In the genomic region with DNA sequence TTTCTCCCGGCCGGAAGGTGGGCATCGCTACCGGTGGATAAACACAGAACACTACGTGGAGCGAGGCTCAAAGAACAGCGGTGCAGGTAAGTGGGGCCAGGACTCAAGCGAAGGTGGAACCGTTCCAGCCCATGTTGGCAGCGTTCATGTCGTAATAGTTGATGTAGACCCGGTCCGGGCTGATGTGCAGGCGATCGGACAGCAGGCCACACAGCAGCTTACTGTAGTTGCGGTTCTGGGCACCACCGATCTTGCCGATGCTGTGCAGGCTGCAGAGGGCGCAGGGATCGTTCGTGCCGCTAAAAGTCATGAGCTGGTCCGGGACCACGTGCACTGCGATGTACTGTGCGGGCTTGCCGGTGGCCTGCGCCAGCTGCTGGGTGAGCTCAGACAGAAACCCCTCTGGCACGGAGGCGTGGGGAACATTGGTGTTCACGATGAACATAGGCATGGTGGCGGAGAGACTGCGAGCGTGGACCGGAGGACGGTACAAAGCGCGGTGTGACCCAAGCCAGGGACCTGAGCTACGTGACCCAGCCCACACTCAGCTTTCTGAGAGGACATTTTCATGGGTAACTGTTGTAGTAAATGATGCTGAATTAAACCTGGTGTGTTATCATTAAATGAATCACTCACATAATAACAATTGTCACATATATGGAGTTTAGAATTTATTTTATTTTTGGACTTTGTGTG, we compare ENCODE assay signal across 7 mouse cellular contexts. TPM values are rescaled to one million over a fixed set of nuclear protein-coding genes. Genes with fewer than 3 reads are reported as not detected.
DNase-seq lines count a peak whose midpoint lies in the region; ATAC-seq and TF ChIP-seq lines count a peak whose summit lies in the region.
"Not testable (repeated sequence)": the region's sequence is repeated elsewhere in the genome, so short reads cannot be mapped to it uniquely, and the experiment has no call there.
"Had no signal": no experiment of that assay in that cellular context is flagged by ENCODE, and none has a peak within 500 bp of the region (broad histone marks: within the 10 kb centered on the region; RNA-seq: fewer than 3 reads in every experiment).

No protein-coding gene starts in this region.

- DNase-seq in G1E (ENCODE audit: low spot score), result not testable (repeated sequence)
- DNase-seq in midbrain, embryonic 11.5 days (ENCODE audit: low spot score, missing footprints), result peak; percentile 35

- H3K36me3 ChIP-seq in E14TG2a.4 (ENCODE audit: insufficient read depth, low read length); G1E (replicated peaks); midbrain, embryonic 11.5 days (ENCODE audit: control insufficient read depth, insufficient read depth, low read length): not testable (repeated sequence)
- peaks cover 19% of the 10 kb centered on the region for H3K36me3 ChIP-seq in heart, embryonic 13.5 days

- peak overlapping the region; percentile 20 for H3K4me3 ChIP-seq in E14TG2a.4 (replicated peaks; ENCODE audit: low read length)
- H3K4me3 ChIP-seq in G1E (ENCODE audit: low read depth, low read length); heart, embryonic 13.5 days; midbrain, embryonic 11.5 days (ENCODE audit: low read depth, low read length): not testable (repeated sequence)

- H3K27ac ChIP-seq in heart, embryonic 13.5 days (replicated peaks); midbrain, embryonic 11.5 days (ENCODE audit: low read depth, low read length): not testable (repeated sequence)

- H3K9me3 ChIP-seq in E14TG2a.4 (ENCODE audit: low read length), result peaks cover 20% of the 10 kb centered on the region
- not testable (repeated sequence) for H3K9me3 ChIP-seq in G1E (replicated peaks); midbrain, embryonic 11.5 days (ENCODE audit: control insufficient read depth, low read length)
- peaks cover 11% of the 10 kb centered on the region; the same call in 1 of the 2 replicates for H3K9me3 ChIP-seq in heart, embryonic 13.5 days

- H3K27me3 ChIP-seq in E14TG2a.4 (ENCODE audit: insufficient read depth, low read length); G1E (ENCODE audit: insufficient read depth, low read length); heart, embryonic 13.5 days (replicated peaks); midbrain, embryonic 11.5 days (ENCODE audit: control insufficient read depth, insufficient read depth, low read length): not testable (repeated sequence)

- H3K9ac ChIP-seq in heart, embryonic 13.5 days; midbrain, embryonic 11.5 days (ENCODE audit: low read length): not testable (repeated sequence)

- not testable (repeated sequence) for H3K4me1 ChIP-seq in E14TG2a.4 (replicated peaks; ENCODE audit: low read depth, low read length); G1E (ENCODE audit: insufficient read depth, low read depth, low read length); heart, embryonic 13.5 days; midbrain, embryonic 11.5 days (ENCODE audit: control insufficient read depth, insufficient read depth, low read length)

- 0 out of 2 replicates have a peak, but pooled peaks have one; percentile 45 for ATAC-seq in G1E (ENCODE audit: extremely low read depth, insufficient number of reproducible peaks, low FRiP score, poor library complexity, severe bottlenecking)
- peak; percentile 82 for ATAC-seq in erythroid progenitor cell, adult 5-6 weeks (replicated peaks; ENCODE audit: low FRiP score, poor library complexity, severe bottlenecking)
- ATAC-seq in heart, embryonic 13.5 days (ENCODE audit: extremely low read depth, insufficient number of reproducible peaks, low FRiP score, low TSS enrichment); midbrain, embryonic 11.5 days (ENCODE audit: low FRiP score): not testable (repeated sequence)
- ATAC-seq in megakaryocyte, adult 5-6 weeks (ENCODE audit: poor library complexity, severe bottlenecking), result peak; percentile 72; the same call in 1 of the 2 replicates

- WGBS in heart, embryonic 13.5 days, result 43% methylated on average over 39 of the region's 39 CpGs
- 47% methylated on average over 32 of the region's 39 CpGs for WGBS in midbrain, embryonic 11.5 days

- H3K4me2 ChIP-seq in heart, embryonic 13.5 days, result 0 out of 2 replicates have a peak overlapping the region, but pooled peaks have one; percentile 18
- H3K4me2 ChIP-seq in midbrain, embryonic 11.5 days, result not testable (repeated sequence)

- not testable (repeated sequence) for TF ChIP-seq CTCF in E14TG2a.4 (conservative IDR thresholded peaks at IDR 0.05; ENCODE audit: low read length); G1E (IDR thresholded peaks at IDR 0.05; ENCODE audit: low read depth, low read length)

RNA-seq across cellular contexts. Expression of gene Zfp74, which starts 11.4 kb away (rescaled TPM):
- total RNA-seq in G1E (2014; fragmentation: Nextera tagmentation) (24.2 and 26.9 TPM in 2 replicates), G1E (2017) (5.6 and 7.8 TPM in 2 replicates)
- 9.8 and 13.7 TPM in 2 replicates for polyA plus RNA-seq in G1E (2012)
- total RNA-seq in erythroid progenitor cell, adult 5-6 weeks (2015; ENCODE audit: low replicate concordance), result 4.0 and 4.2 TPM in 2 replicates
- total RNA-seq in erythroid progenitor cell, adult 5-6 weeks (2017; ENCODE audit: low replicate concordance), result 0.98 and 2.6 TPM in 2 replicates
- 7.2 TPM in 2 replicates for polyA plus RNA-seq in heart, embryonic 13.5 days (2015; fragmentation: Nextera tagmentation; extraction: Ambion mirVana)
- total RNA-seq in megakaryocyte, adult 5-6 weeks (2015), result 6.7 and 6.9 TPM in 2 replicates
- total RNA-seq in megakaryocyte, adult 5-6 weeks (2017), result 2.9 and 3.5 TPM in 2 replicates
- polyA plus RNA-seq in midbrain, embryonic 11.5 days (2014; fragmentation: Nextera tagmentation; extraction: Ambion mirVana), result 10.6 and 12.6 TPM in 2 replicates

RNA-seq across cellular contexts. Expression of gene Zfp568, which starts 18.5 kb away (rescaled TPM):
- total RNA-seq in G1E (2014; fragmentation: Nextera tagmentation) (18.6 and 22.0 TPM in 2 replicates), G1E (2017) (24.4 and 26.2 TPM in 2 replicates)
- polyA plus RNA-seq in G1E (2012), result 3.9 and 5.1 TPM in 2 replicates
- 2.5 and 5.4 TPM in 2 replicates for total RNA-seq in erythroid progenitor cell, adult 5-6 weeks (2015; ENCODE audit: low replicate concordance)
- 4.1 and 4.2 TPM in 2 replicates for total RNA-seq in erythroid progenitor cell, adult 5-6 weeks (2017; ENCODE audit: low replicate concordance)
- polyA plus RNA-seq in heart, embryonic 13.5 days (2015; fragmentation: Nextera tagmentation; extraction: Ambion mirVana), result 17.2 and 20.2 TPM in 2 replicates
- 4.9 and 7.0 TPM in 2 replicates for total RNA-seq in megakaryocyte, adult 5-6 weeks (2015)
- 14.6 and 15.1 TPM in 2 replicates for total RNA-seq in megakaryocyte, adult 5-6 weeks (2017)
- 11.7 and 13.0 TPM in 2 replicates for polyA plus RNA-seq in midbrain, embryonic 11.5 days (2014; fragmentation: Nextera tagmentation; extraction: Ambion mirVana)

RNA-seq across cellular contexts. Expression of gene Zfp383, which starts 57.2 kb away (rescaled TPM):
- total RNA-seq in G1E (2014; fragmentation: Nextera tagmentation) (0.44 TPM in 1 of 2 replicates, not detected in the other), G1E (2017) (1.6 and 2.2 TPM in 2 replicates)
- 0.04 and 0.08 TPM in 2 replicates for polyA plus RNA-seq in G1E (2012)
- total RNA-seq in erythroid progenitor cell, adult 5-6 weeks (2015; ENCODE audit: low replicate concordance), result 0.36 TPM in 1 of 2 replicates, not detected in the other
- total RNA-seq in erythroid progenitor cell, adult 5-6 weeks (2017; ENCODE audit: low replicate concordance), result 0.39 TPM in 1 of 2 replicates, not detected in the other
- polyA plus RNA-seq in heart, embryonic 13.5 days (2015; fragmentation: Nextera tagmentation; extraction: Ambion mirVana), result 3.2 and 3.3 TPM in 2 replicates
- total RNA-seq in megakaryocyte, adult 5-6 weeks (2015), result 1.5 and 1.7 TPM in 2 replicates
- 0.37 and 2.0 TPM in 2 replicates for total RNA-seq in megakaryocyte, adult 5-6 weeks (2017)
- polyA plus RNA-seq in midbrain, embryonic 11.5 days (2014; fragmentation: Nextera tagmentation; extraction: Ambion mirVana), result 8.6 and 10.8 TPM in 2 replicates
- polyA plus RNA-seq: erythroblast, embryonic 14.5 days had no signal

RNA-seq across cellular contexts. Expression of gene Zfp27, which starts 58.9 kb away (rescaled TPM):
- total RNA-seq in G1E (2014; fragmentation: Nextera tagmentation) (10.6 and 12.6 TPM in 2 replicates), G1E (2017) (9.0 and 10.2 TPM in 2 replicates)
- 0.23 and 0.27 TPM in 2 replicates for polyA plus RNA-seq in G1E (2012)
- 2.9 TPM in 1 of 2 replicates, not detected in the other for total RNA-seq in erythroid progenitor cell, adult 5-6 weeks (2015; ENCODE audit: low replicate concordance)
- 0.83 and 2.1 TPM in 2 replicates for total RNA-seq in erythroid progenitor cell, adult 5-6 weeks (2017; ENCODE audit: low replicate concordance)
- 5.8 and 6.1 TPM in 2 replicates for polyA plus RNA-seq in heart, embryonic 13.5 days (2015; fragmentation: Nextera tagmentation; extraction: Ambion mirVana)
- 2.0 and 3.1 TPM in 2 replicates for total RNA-seq in megakaryocyte, adult 5-6 weeks (2015)
- 4.3 and 4.8 TPM in 2 replicates for total RNA-seq in megakaryocyte, adult 5-6 weeks (2017)
- 14.7 and 15.3 TPM in 2 replicates for polyA plus RNA-seq in midbrain, embryonic 11.5 days (2014; fragmentation: Nextera tagmentation; extraction: Ambion mirVana)
